Mouse (Mus musculus) embryonic facial prominence, embryonic 10.5 days (tissue): ENCODE measurements around the gene Rbm47. TPM values are rescaled to one million over a fixed set of nuclear protein-coding genes. Genes with fewer than 3 reads are reported as not detected.

Experiments used
- DNase-seq: peaks from one replicate; pipeline ENCODE4 v3.0.0-alpha.2; 2017; ENCODE audit warnings: low spot score
- H3K27ac ChIP-seq: fragments of 300-500 bp; sonication (generic); replicated peaks from 2 replicates; pipeline ENCODE4 v1.5.1; 2016; ENCODE audit warnings: mild to moderate bottlenecking
- H3K27me3 ChIP-seq: fragments of 300-500 bp; sonication (generic); replicated peaks from 2 replicates; pipeline ENCODE4 v1.6.1; 2016; ENCODE audit warnings: low read depth, mild to moderate bottlenecking; ENCODE audit not compliant: poor library complexity, severe bottlenecking
- H3K36me3 ChIP-seq: fragments of 300-500 bp; sonication (generic); replicated peaks from 2 replicates; pipeline ENCODE4 v1.6.1; 2016; ENCODE audit warnings: mild to moderate bottlenecking, moderate library complexity
- H3K4me1 ChIP-seq: fragments of 300-500 bp; sonication (generic); 2 replicates; pipeline ENCODE4 v1.6.1; 2016
- H3K4me3 ChIP-seq: fragments of 300-500 bp; sonication (generic); 2 replicates; pipeline ENCODE4 v1.5.1; 2016; ENCODE audit warnings: mild to moderate bottlenecking, moderate library complexity
- H3K9me3 ChIP-seq: fragments of 300-500 bp; sonication (generic); 2 replicates; pipeline ENCODE4 v1.6.1; 2016; ENCODE audit warnings: mild to moderate bottlenecking
- WGBS: fragments of 180-500 bp; shearing (Covaris S2); methylation state at CpG from one replicate; pipeline ENCODE4 v1.1.7; 2016; 5-methylcytosine and 5-hydroxymethylcytosine counted together
- polyA plus RNA-seq: library from polyadenylated mRNA; unstranded; fragments of >200 nt; fragmentation: Nextera tagmentation; extraction: Ambion mirVana; gene quantifications from 2 replicates; pipeline ENCODE4 v1.2.1, GENCODE M21; 2016

Gene Rbm47
- polyA plus RNA-seq, 1 experiment from 2014 or later = 4.4 TPM

DNA sequence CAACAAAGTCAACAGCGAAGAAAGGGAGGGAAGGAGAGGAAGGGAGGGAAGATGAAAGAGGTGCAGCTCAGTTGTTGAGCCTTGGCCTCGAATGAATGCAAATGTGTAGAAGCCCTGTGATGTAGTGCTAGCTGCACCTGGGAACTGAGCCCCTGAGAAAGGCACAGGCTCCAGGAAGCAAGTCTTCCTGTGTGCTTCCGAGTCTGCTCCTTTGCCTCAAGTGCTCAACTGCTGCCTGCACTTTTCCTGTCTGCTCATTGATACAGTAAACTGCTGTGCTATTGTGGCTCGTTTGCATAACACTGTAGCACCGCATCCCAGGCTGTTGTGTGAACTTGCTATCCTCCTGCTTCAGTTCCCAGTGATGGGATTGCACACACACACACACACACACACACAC is 19.4 kb downstream of the Rbm47 start:
- no peaks in the 10 kb centered on the region for H3K9me3 ChIP-seq
- H3K36me3 ChIP-seq = no peaks in the 10 kb centered on the region
- WGBS = 28% methylated on average over 5 of the region's 5 CpGs
- H3K4me3 ChIP-seq = no peak overlapping the region
- H3K27me3 ChIP-seq = peaks cover 63% of the 10 kb centered on the region
- no peak for DNase-seq
- H3K4me1 ChIP-seq = peaks cover 22% of the 10 kb centered on the region
- no peak overlapping the region for H3K27ac ChIP-seq

DNA sequence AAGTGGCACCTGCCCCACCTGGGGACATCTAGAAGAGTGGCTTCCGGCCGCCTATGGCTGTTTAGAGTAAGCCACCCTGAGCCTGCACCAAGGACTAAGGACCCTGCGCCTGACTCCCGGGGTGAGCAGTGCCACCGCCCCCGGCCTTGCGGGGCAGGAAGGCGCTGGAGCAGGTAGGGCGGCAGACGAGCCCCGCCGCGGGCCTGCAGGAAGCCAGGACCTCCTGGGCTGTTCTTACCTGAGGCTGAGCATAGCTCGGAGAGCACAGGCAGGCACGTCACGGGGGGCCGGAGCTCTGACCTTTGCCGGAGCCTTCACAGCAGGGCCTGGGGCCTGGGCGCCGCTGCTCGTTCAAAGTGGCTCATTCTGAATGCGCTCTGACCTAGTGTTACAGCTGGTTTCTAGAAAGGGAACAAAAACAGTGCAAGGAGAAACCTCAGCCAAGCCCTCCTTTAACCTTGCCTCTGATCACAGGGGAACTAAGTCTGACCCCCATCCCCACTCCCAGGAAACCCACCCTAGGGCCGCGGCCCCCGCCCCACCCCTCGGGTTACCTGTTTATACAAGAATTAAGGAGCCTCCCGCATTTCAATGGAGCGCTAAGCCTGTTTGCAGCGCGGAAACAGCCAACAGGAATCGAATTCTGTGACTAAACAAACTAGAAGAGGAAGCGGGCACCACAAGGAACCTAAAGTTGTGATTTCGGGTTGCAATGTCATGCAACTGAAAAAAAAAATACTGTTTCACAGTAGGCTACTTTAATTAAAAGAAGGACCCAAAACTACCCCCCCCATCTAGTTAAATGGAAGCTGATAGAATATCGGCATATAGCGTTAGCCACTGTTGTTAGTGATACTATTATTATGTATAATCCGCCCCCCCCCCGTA is 21.4 kb downstream of the Rbm47 start:
- Histone ChIP-seq H3K36me3 (no peaks in the 10 kb centered on the region), H3K4me1 (peaks cover 22% of the 10 kb centered on the region), H3K27me3 (peaks cover 72% of the 10 kb centered on the region), H3K9me3 (no peaks in the 10 kb centered on the region), H3K4me3 (peak overlapping the region; percentile 62), H3K27ac (peak overlapping the region; percentile 77)
- 4% methylated on average over 37 of the region's 37 CpGs for WGBS
- peak; percentile 69 for DNase-seq

DNA sequence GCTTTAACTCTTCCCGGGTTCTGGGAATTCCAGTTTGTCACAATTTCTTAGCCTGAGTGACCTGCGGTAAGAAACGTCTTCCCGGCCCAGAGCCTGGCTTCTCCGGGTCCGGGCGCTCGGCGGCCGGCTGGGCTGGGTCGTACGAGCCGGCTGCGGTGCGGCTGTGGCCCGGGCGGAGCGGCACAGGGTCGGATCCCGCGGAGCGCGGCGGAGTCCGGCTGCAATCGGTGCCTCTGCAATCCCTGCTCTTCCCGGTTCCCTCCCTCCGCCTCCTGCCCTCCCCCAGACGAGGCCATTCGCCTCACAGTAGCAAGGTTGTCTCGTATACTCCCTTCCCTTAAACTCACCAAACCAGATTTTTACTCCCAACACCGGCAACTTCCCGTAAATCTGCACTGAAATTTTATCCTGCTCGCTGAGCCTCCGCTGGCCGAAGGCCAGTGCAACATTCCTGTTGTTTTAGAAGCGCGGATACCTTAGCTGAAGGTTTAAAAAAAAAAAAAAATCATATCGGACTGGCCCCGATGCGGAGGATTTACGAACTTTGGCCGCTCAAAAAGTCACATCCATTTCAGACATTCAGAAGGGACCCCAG is 22.1 kb downstream of the Rbm47 start:
- Histone ChIP-seq H3K9me3 (no peaks in the 10 kb centered on the region), H3K4me1 (peaks cover 22% of the 10 kb centered on the region), H3K36me3 (no peaks in the 10 kb centered on the region), H3K4me3 (peak overlapping the region; percentile 62), H3K27me3 (peaks cover 72% of the 10 kb centered on the region), H3K27ac (peak overlapping the region; percentile 79)
- WGBS = under 1% methylated on average over 43 of the region's 43 CpGs
- peak; percentile 80 for DNase-seq

DNA sequence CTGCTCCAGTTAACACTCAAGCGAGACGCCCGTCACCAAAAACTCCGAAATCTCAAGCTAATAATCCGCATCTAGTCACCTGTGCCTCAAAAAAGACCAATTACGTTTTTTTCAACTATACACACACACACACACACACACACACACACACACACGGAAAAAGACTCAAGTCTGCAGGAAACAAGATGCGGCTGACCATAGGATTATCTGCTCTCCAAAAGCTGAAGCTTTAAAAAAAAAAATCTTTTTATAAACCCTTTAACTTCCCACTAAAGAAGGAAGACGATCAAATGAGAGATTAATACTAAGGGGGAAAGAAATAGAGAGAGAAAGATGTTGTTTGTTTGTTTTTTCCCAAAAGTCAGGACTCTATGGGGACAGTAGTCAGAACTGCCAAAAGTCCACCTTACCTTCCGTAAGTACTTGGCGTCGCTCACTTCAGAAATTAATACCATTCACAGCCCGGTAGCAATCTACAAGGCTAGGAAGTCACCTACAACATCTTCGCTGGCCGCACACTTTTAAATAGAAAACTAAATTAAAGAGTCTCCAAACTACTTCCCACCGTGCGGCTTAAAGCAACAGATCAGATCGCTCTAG is 22.7 kb downstream of the Rbm47 start:
- Histone ChIP-seq H3K36me3 (no peaks in the 10 kb centered on the region), H3K27ac (peak overlapping the region; percentile 79; the same call in 1 of the 2 replicates), H3K4me1 (peaks cover 22% of the 10 kb centered on the region), H3K4me3 (peak overlapping the region; percentile 62), H3K27me3 (peaks cover 72% of the 10 kb centered on the region), H3K9me3 (no peaks in the 10 kb centered on the region)
- DNase-seq = no peak
- under 1% methylated on average over 18 of the region's 18 CpGs for WGBS

DNA sequence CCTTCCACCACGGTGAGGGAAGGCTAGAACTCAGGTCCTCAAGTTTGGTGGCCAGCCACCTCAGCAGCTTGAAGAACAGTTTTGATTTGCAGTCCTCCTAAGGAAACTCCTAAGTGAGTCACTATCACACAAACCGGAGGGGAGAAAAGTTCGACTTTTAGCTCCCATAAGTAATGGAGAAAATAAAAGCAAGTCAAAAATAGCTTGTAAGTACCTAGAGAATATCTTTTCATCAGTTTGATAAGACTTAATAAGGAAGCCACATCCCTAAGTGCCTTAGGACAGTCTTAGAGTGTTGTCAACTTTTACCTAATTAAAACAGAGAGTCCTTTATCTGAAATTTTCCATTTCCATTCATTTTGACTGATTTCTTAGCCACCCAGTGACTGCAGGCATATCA is 23.3 kb downstream of the Rbm47 start:
- no peak for DNase-seq
- Histone ChIP-seq H3K4me1 (peaks cover 22% of the 10 kb centered on the region), H3K9me3 (no peaks in the 10 kb centered on the region), H3K27me3 (peaks cover 69% of the 10 kb centered on the region), H3K4me3 (peak overlapping the region; percentile 62), H3K27ac (no peak overlapping the region), H3K36me3 (no peaks in the 10 kb centered on the region)
- 29% methylated on average over 3 of the region's 3 CpGs for WGBS

DNA sequence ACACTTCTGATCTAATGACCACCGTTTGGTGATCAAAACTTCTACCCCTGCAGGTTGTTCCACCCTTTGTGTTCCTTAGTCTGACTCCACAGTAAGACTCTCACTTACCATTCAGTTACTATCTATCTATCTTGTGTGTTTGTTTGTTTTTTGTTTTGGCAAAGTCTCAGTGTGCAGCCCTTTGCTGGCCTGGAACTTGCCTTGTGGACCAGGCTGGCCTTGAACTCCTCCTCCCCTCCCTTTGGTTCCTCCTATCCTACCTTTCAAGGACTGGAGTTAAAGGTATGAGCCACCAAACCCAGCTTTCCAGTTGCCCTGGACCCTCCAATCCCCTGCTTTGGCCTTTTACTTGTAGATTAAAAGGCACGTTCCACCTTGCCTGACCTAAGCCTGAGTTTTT is 23.8 kb downstream of the Rbm47 start:
- no peaks in the 10 kb centered on the region for H3K36me3 ChIP-seq
- H3K4me3 ChIP-seq = no peak overlapping the region
- WGBS = 70% methylated on average over 2 of the region's 2 CpGs
- no peak overlapping the region for H3K27ac ChIP-seq
- H3K9me3 ChIP-seq = no peaks in the 10 kb centered on the region
- no peak for DNase-seq
- peaks cover 22% of the 10 kb centered on the region for H3K4me1 ChIP-seq
- H3K27me3 ChIP-seq = peaks cover 64% of the 10 kb centered on the region

DNA sequence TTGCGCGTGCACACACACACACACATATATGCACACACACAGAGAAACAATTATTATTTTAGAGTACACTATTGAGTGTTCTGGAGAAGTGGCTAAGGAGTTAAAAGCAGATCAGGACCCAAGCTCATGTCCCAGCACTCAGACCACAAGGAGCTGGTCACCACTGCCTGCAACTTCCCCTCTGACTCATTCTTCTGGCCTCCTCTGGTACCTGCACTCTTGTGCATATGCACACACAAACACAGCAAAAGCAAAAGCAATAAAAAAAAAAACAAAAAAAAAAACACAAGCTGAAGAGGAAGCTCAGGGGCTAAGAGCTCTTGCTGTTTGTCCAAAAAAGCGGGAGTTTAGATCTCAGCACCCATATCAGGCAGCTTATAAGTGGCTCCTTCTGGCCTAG is 25.6 kb downstream of the Rbm47 start:
- H3K9me3 ChIP-seq = no peaks in the 10 kb centered on the region
- 89% methylated on average over 3 of the region's 3 CpGs for WGBS
- no peak for DNase-seq
- H3K4me1 ChIP-seq = peaks cover 22% of the 10 kb centered on the region
- no peaks in the 10 kb centered on the region for H3K36me3 ChIP-seq
- H3K4me3 ChIP-seq = no peak overlapping the region
- no peak overlapping the region for H3K27ac ChIP-seq
- H3K27me3 ChIP-seq = peaks cover 46% of the 10 kb centered on the region

DNA sequence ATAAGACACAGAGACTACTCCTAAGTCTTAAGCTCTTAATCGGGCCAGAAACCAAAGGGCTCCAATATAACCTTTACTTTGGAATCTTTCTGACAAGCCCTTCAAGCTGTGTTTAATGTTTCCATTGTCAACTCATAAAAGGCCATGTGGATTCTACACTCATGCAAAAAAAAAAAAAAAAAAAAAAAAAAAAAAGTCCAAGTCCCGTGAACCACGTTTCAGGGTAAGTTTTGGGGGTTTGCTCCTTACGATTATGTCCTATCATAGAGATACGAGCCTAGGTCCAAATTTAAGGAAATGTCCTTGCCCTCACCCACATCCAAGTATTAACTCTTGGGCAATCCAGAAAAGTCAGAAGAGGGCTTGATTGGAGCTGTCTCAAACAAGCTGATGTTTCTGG is 27.3 kb downstream of the Rbm47 start:
- no peaks in the 10 kb centered on the region for H3K9me3 ChIP-seq
- no peak for DNase-seq
- WGBS = 88% methylated on average over 5 of the region's 5 CpGs
- H3K4me1 ChIP-seq = peaks cover 10% of the 10 kb centered on the region
- H3K4me3 ChIP-seq = no peak overlapping the region
- no peak overlapping the region for H3K27ac ChIP-seq
- H3K36me3 ChIP-seq = no peaks in the 10 kb centered on the region
- peaks cover 30% of the 10 kb centered on the region for H3K27me3 ChIP-seq

DNA sequence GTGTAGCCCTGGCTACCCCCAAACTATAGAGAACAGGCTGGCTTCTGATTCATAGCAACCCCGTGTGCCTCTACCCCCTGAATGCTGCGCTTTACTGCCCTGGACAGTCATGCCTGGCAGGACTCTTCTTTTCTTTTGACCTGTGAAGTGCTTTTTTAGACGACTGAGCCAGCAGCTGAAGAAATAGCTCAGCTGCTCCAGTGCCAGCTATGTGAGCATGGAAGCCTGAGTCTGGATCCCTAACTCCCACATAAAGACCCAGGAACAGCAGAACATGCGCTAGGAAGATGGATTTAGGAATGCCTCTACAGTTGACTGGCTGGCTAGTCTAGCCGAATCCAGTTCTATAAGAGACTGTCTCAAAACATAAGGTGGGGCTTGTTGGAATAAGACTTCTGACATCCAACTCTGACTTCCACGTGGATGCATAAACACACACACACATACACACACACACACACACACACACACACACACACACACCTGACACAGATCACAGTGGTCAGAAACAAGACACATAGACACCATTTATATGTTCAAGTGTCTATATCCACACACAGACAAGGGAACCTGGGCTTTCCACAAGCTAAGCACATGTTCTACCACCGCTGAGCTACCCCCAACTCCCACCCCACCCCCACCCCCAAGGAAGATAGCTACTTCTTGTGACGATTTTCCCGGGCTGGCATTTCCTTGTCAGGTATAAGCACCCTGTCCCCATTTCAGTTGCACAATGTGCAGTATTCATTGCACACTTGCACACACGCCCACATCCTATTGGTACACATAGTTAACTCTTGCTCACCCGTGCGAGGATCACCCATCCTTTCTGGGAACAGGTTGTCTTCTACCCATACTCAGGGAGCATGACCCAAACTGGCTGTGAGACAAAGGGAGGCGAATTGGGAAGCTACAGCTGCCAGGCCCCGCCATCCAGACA is 29.6 kb downstream of the Rbm47 start:
- no peak overlapping the region for H3K4me3 ChIP-seq
- H3K4me1 ChIP-seq = peaks cover 10% of the 10 kb centered on the region; the same call in 1 of the 2 replicates
- no peaks in the 10 kb centered on the region for H3K36me3 ChIP-seq
- DNase-seq = no peak
- no peaks in the 10 kb centered on the region for H3K9me3 ChIP-seq
- H3K27ac ChIP-seq = no peak overlapping the region
- H3K27me3 ChIP-seq = peaks cover 16% of the 10 kb centered on the region
- 86% methylated on average over 14 of the region's 14 CpGs for WGBS

DNA sequence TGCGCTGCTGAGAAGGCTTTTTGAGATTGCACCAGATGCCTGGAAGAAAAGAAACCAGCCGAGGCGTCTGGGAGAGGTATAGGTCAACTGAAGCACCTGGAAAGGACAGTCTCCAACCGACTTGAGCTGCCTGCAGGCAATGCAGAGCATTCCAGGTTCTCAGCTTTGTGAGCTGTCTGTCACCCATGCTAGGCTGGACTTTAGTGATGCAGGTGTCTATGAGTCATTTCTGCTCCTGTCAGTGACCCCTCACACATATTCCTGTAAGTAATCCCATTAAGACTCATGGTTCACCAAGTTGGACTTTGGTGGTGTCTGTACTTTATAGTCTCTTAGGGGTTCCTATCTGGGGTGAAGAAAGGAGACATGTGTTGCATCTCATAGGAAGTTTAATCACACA is 31.4 kb downstream of the Rbm47 start:
- no peak overlapping the region for H3K27ac ChIP-seq
- H3K4me1 ChIP-seq = peaks cover 10% of the 10 kb centered on the region; the same call in 1 of the 2 replicates
- 85% methylated on average over 4 of the region's 4 CpGs for WGBS
- H3K27me3 ChIP-seq = peaks cover 8% of the 10 kb centered on the region
- no peak for DNase-seq
- H3K4me3 ChIP-seq = no peak overlapping the region
- H3K9me3 ChIP-seq = no peaks in the 10 kb centered on the region
- H3K36me3 ChIP-seq = no peaks in the 10 kb centered on the region

DNA sequence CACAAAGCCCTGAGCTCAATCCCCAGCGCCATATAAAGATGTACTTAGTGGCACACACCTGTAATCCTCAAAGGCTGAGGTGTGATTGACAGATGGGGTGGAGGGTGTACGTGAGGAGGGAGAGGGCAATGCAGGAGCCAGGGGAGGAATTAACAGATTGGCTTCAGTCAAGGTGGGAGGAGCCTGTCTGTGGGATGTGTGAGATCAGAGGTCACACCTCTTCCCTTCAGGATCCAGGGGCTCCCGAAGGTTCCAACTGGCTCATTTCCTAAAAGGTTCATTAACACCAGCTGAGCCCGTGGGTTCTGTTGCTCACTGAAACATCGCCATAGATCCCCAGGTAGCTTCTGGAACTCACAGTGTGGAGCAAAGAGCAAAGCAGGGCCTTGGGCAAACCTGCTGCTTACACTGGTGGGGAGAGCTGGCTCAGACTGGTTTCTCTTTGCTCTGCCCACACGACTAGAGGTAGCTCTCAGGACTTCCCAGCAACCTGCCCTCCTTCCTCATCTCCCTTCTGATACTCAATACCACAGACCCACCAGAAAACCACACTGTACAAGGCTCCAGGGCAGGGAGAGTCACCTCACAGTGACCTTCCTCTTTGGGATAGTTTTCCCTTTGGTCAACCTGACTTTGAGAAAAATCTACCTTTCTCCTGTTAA is 33.2 kb downstream of the Rbm47 start:
- H3K27ac ChIP-seq = no peak overlapping the region
- WGBS = 38% methylated on average over 6 of the region's 6 CpGs
- H3K4me3 ChIP-seq = no peak overlapping the region

More for the DNA sequence above, 33.2 kb downstream of the Rbm47 start:
- H3K9me3 ChIP-seq = no peaks in the 10 kb centered on the region
- no peaks in the 10 kb centered on the region for H3K36me3 ChIP-seq
- DNase-seq = no peak
- H3K27me3 ChIP-seq = peaks cover 8% of the 10 kb centered on the region
- peaks cover 10% of the 10 kb centered on the region; the same call in 1 of the 2 replicates for H3K4me1 ChIP-seq
